Mouse (Mus musculus) MEL (cell line): Measurements from ENCODE around the gene Kdelc1. TPM values are rescaled to one million over a fixed set of nuclear protein-coding genes. Genes with fewer than 3 reads are reported as not detected.
A peak's percentile ranks its signal among the peaks of the same experiment; 100 is the strongest.

Source experiments
- DNase-seq: peaks from one replicate; pipeline ENCODE4 v3.0.0; 2011; ENCODE audit warnings: low read depth, low spot score
- H3K27ac ChIP-seq: 2 replicates; pipeline ENCODE4 v1.5.1; 2012; ENCODE audit warnings: low read depth, mild to moderate bottlenecking, control low read depth, low read length, moderate library complexity; ENCODE audit not compliant: control insufficient read depth
- H3K27me3 ChIP-seq, 2 experiments: fragments of 150-350 bp in 1 of 2; sonication (generic) in 1 of 2; 2 replicates each; pipeline ENCODE4 v1.6.1; 2012; ENCODE audit warnings: low read length in 2 of 2, mild to moderate bottlenecking in 2 of 2, improper control_type of control experiment in 1 of 2, moderate library complexity in 1 of 2; ENCODE audit not compliant: insufficient read depth in 2 of 2, control insufficient read depth in 1 of 2
- H3K36me3 ChIP-seq, 2 experiments: 2 replicates each; pipeline ENCODE4 v1.6.1; 2012 to 2014; ENCODE audit warnings: low read length in 2 of 2, improper control_type of control experiment in 1 of 2, inconsistent platforms in 1 of 2, mild to moderate bottlenecking in 1 of 2; ENCODE audit not compliant: insufficient read depth in 2 of 2, control insufficient read depth in 1 of 2
- H3K4me1 ChIP-seq, 2 experiments: fragments of 150-350 bp in 1 of 2; sonication (generic) in 1 of 2; 2 replicates each; pipeline ENCODE4 v1.6.1; 2012; ENCODE audit warnings: low read length in 2 of 2, improper control_type of control experiment in 1 of 2, mild to moderate bottlenecking in 1 of 2; ENCODE audit not compliant: insufficient read depth in 2 of 2, control insufficient read depth in 1 of 2
- H3K4me3 ChIP-seq, 2 experiments: fragments of 150-350 bp in 1 of 2; sonication (generic) in 1 of 2; 2 replicates each; pipeline ENCODE4 v1.5.1; 2012; ENCODE audit warnings: low read depth in 2 of 2, low read length in 2 of 2, mild to moderate bottlenecking in 2 of 2, moderate library complexity in 2 of 2, control low read depth in 1 of 2, improper control_type of control experiment in 1 of 2; ENCODE audit not compliant: control insufficient read depth in 1 of 2, insufficient read depth in 1 of 2
- H3K79me2 ChIP-seq: 2 replicates; pipeline ENCODE4 v1.6.1; 2012; ENCODE audit warnings: mild to moderate bottlenecking, low read length, moderate library complexity; ENCODE audit not compliant: control insufficient read depth, poor library complexity, insufficient read depth
- H3K9ac ChIP-seq: 2 replicates; pipeline ENCODE4 v1.6.1; 2012; ENCODE audit warnings: low read depth, mild to moderate bottlenecking, control low read depth, low read length, moderate library complexity; ENCODE audit not compliant: control insufficient read depth, poor library complexity, severe bottlenecking
- H3K9me3 ChIP-seq: fragments of 150-350 bp; sonication (generic); replicated peaks from 2 replicates; pipeline ENCODE4 v1.6.1; 2012; ENCODE audit warnings: mild to moderate bottlenecking, low read length, improper control_type of control experiment, moderate library complexity; ENCODE audit not compliant: insufficient read depth
- BHLHE40 ChIP-seq: IDR thresholded peaks from 2 replicates; pipeline ENCODE4 v1.6.1; 2012; ENCODE audit warnings: low read depth, mild to moderate bottlenecking, inconsistent platforms, low read length, improper control_type of control experiment, borderline replicate concordance
- CHD1 ChIP-seq: IDR thresholded peaks from 2 replicates; pipeline ENCODE4 v1.6.1; 2012; ENCODE audit warnings: low read depth, mild to moderate bottlenecking, inconsistent platforms, low read length, improper control_type of control experiment
- CHD2 ChIP-seq: IDR thresholded peaks from 2 replicates; pipeline ENCODE4 v1.6.1; 2011; ENCODE audit warnings: low read length, improper control_type of control experiment
- CTCF ChIP-seq, 3 experiments: IDR thresholded peaks in 2 of 3; conservative IDR thresholded peaks in 1 of 3; 2 replicates each; pipeline ENCODE4 v1.5.1; 2011 to 2012; ENCODE audit warnings: low read length in 3 of 3, low read depth in 2 of 3, mild to moderate bottlenecking in 2 of 3, improper control_type of control experiment in 1 of 3, inconsistent platforms in 1 of 3, mixed read lengths in 1 of 3, moderate library complexity in 1 of 3; ENCODE audit not compliant: control insufficient read depth in 1 of 3, insufficient read depth in 1 of 3, poor library complexity in 1 of 3, severe bottlenecking in 1 of 3
- E2F4 ChIP-seq: IDR thresholded peaks from 2 replicates; pipeline ENCODE4 v1.6.1; 2011; ENCODE audit warnings: low read depth, low read length, improper control_type of control experiment, borderline replicate concordance
- ELF1 ChIP-seq: IDR thresholded peaks from 2 replicates; pipeline ENCODE4 v1.6.1; 2014; ENCODE audit warnings: low read depth, mild to moderate bottlenecking, inconsistent platforms, low read length, improper control_type of control experiment, moderate library complexity
- EP300 ChIP-seq, 2 experiments: IDR thresholded peaks; 2 replicates each; pipeline ENCODE4 v1.6.1; 2011; ENCODE audit warnings: improper control_type of control experiment in 2 of 2, low read length in 2 of 2, low read depth in 1 of 2, mild to moderate bottlenecking in 1 of 2
- GABPA ChIP-seq: IDR thresholded peaks from 2 replicates; pipeline ENCODE4 v1.6.1; 2012; ENCODE audit warnings: low read depth, mild to moderate bottlenecking, inconsistent platforms, low read length, improper control_type of control experiment, moderate library complexity
- GATA1 ChIP-seq: IDR thresholded peaks from 2 replicates; pipeline ENCODE4 v1.6.1; 2011; ENCODE audit warnings: low read depth, low read length, improper control_type of control experiment
- HCFC1 ChIP-seq: IDR thresholded peaks from 2 replicates; pipeline ENCODE4 v1.6.1; 2012; ENCODE audit warnings: low read depth, mild to moderate bottlenecking, inconsistent platforms, low read length, improper control_type of control experiment, moderate library complexity
- JUND ChIP-seq: IDR thresholded peaks from 2 replicates; pipeline ENCODE4 v1.6.1; 2011; ENCODE audit warnings: low read depth, mild to moderate bottlenecking, improper control_type of control experiment, low read length
- KAT2A ChIP-seq: conservative IDR thresholded peaks from 2 replicates; pipeline ENCODE4 v1.6.1; 2012; ENCODE audit warnings: low read depth, low read length, improper control_type of control experiment, inconsistent platforms
- MAFK ChIP-seq: IDR thresholded peaks from 2 replicates; pipeline ENCODE4 v1.6.1; 2011; ENCODE audit warnings: low read depth, mild to moderate bottlenecking, low read length, improper control_type of control experiment, borderline replicate concordance
- MAX ChIP-seq: IDR thresholded peaks from 2 replicates; pipeline ENCODE4 v1.6.1; 2011; ENCODE audit warnings: low read length, improper control_type of control experiment
- MAZ ChIP-seq: IDR thresholded peaks from 2 replicates; pipeline ENCODE4 v1.6.1; 2012; ENCODE audit warnings: low read depth, mild to moderate bottlenecking, inconsistent platforms, low read length, improper control_type of control experiment
- MEF2A ChIP-seq: IDR thresholded peaks from 2 replicates; pipeline ENCODE4 v1.6.1; 2014; ENCODE audit warnings: low read depth, mild to moderate bottlenecking, inconsistent platforms, low read length, improper control_type of control experiment; ENCODE audit not compliant: poor library complexity, insufficient replicate concordance, severe bottlenecking; ENCODE audit errors: extremely low read depth
- MXI1 ChIP-seq: IDR thresholded peaks from 2 replicates; pipeline ENCODE4 v1.6.1; 2011; ENCODE audit warnings: mild to moderate bottlenecking, low read depth, low read length, improper control_type of control experiment
- MYB ChIP-seq: IDR thresholded peaks from 2 replicates; pipeline ENCODE4 v1.6.1; 2011; ENCODE audit warnings: mild to moderate bottlenecking, low read depth, low read length, improper control_type of control experiment
- MYC ChIP-seq: IDR thresholded peaks from 2 replicates; pipeline ENCODE4 v1.6.1; 2011; ENCODE audit warnings: low read depth, mild to moderate bottlenecking, low read length, improper control_type of control experiment, moderate library complexity
- NELFE ChIP-seq: IDR thresholded peaks from 2 replicates; pipeline ENCODE4 v1.6.1; 2011; ENCODE audit warnings: low read depth, low read length, improper control_type of control experiment
- NRF1 ChIP-seq: IDR thresholded peaks from 2 replicates; pipeline ENCODE4 v1.6.1; 2014; ENCODE audit warnings: low read depth, mild to moderate bottlenecking, inconsistent platforms, low read length, improper control_type of control experiment, moderate library complexity; ENCODE audit not compliant: poor library complexity, insufficient read depth, severe bottlenecking
- POLR2A ChIP-seq, 2 experiments: IDR thresholded peaks; 2 replicates each; pipeline ENCODE4 v1.6.1; 2011 to 2012; ENCODE audit warnings: low read length in 2 of 2, mild to moderate bottlenecking in 2 of 2, control low read depth in 1 of 2, improper control_type of control experiment in 1 of 2, low read depth in 1 of 2, moderate library complexity in 1 of 2; ENCODE audit not compliant: control insufficient read depth in 1 of 2, insufficient read depth in 1 of 2, poor library complexity in 1 of 2
- POLR2AphosphoS2 ChIP-seq: IDR thresholded peaks from 2 replicates; pipeline ENCODE4 v1.6.1; 2011; ENCODE audit warnings: low read length, improper control_type of control experiment
- POLR2AphosphoS5 ChIP-seq: IDR thresholded peaks from 2 replicates; pipeline ENCODE4 v1.6.1; 2012; ENCODE audit warnings: low read depth, borderline replicate concordance, mild to moderate bottlenecking, inconsistent platforms, low read length, moderate library complexity, mixed read lengths
- RAD21 ChIP-seq: IDR thresholded peaks from 2 replicates; pipeline ENCODE4 v1.6.1; 2011; ENCODE audit warnings: mild to moderate bottlenecking, low read depth, low read length, improper control_type of control experiment
- RCOR1 ChIP-seq: IDR thresholded peaks from 2 replicates; pipeline ENCODE4 v1.6.1; 2012; ENCODE audit warnings: low read depth, mild to moderate bottlenecking, inconsistent platforms, low read length, improper control_type of control experiment
- SIN3A ChIP-seq: IDR thresholded peaks from 2 replicates; pipeline ENCODE4 v1.6.1; 2012; ENCODE audit warnings: low read length, improper control_type of control experiment, inconsistent platforms
- SMC3 ChIP-seq: IDR thresholded peaks from 2 replicates; pipeline ENCODE4 v1.6.1; 2011; ENCODE audit warnings: low read depth, low read length, improper control_type of control experiment
- TAL1 ChIP-seq: IDR thresholded peaks from 2 replicates; pipeline ENCODE4 v1.6.1; 2012; ENCODE audit warnings: mild to moderate bottlenecking, inconsistent platforms, low read length, moderate library complexity, mixed read lengths
- TBP ChIP-seq: IDR thresholded peaks from 2 replicates; pipeline ENCODE4 v1.8.0; 2011; ENCODE audit warnings: low read depth, low read length, improper control_type of control experiment
- TCF12 ChIP-seq: IDR thresholded peaks from 2 replicates; pipeline ENCODE4 v1.6.1; 2014; ENCODE audit warnings: low read depth, mild to moderate bottlenecking, inconsistent platforms, low read length, improper control_type of control experiment, moderate library complexity
- UBTF ChIP-seq: IDR thresholded peaks from 2 replicates; pipeline ENCODE4 v1.6.1; 2012; ENCODE audit warnings: low read depth, mild to moderate bottlenecking, inconsistent platforms, low read length, improper control_type of control experiment, moderate library complexity, borderline replicate concordance; ENCODE audit not compliant: insufficient read depth
- USF1 ChIP-seq: IDR thresholded peaks from 2 replicates; pipeline ENCODE4 v1.6.1; 2014; ENCODE audit warnings: low read depth, mild to moderate bottlenecking, inconsistent platforms, low read length, improper control_type of control experiment, moderate library complexity
- USF2 ChIP-seq, 2 experiments: IDR thresholded peaks; 2 replicates each; pipeline ENCODE4 v1.6.1; 2011 to 2012; ENCODE audit warnings: improper control_type of control experiment in 2 of 2, low read length in 2 of 2, borderline replicate concordance in 1 of 2, inconsistent platforms in 1 of 2, low read depth in 1 of 2, mild to moderate bottlenecking in 1 of 2; ENCODE audit not compliant: insufficient read depth in 1 of 2
- ZC3H11A ChIP-seq: IDR thresholded peaks from 2 replicates; pipeline ENCODE4 v1.6.1; 2012; ENCODE audit warnings: low read depth, mild to moderate bottlenecking, inconsistent platforms, low read length, improper control_type of control experiment
- ZKSCAN1 ChIP-seq: IDR thresholded peaks from 2 replicates; pipeline ENCODE4 v1.6.1; 2012; ENCODE audit warnings: low read depth, mild to moderate bottlenecking, inconsistent platforms, low read length, improper control_type of control experiment, moderate library complexity
- ZMIZ1 ChIP-seq: IDR thresholded peaks from 2 replicates; pipeline ENCODE4 v1.6.1; 2012; ENCODE audit warnings: low read depth, mild to moderate bottlenecking, inconsistent platforms, low read length, improper control_type of control experiment, moderate library complexity
- ZNF384 ChIP-seq: IDR thresholded peaks from 2 replicates; pipeline ENCODE4 v1.6.1; 2012; ENCODE audit warnings: low read depth, mild to moderate bottlenecking, inconsistent platforms, low read length, improper control_type of control experiment
- polyA plus RNA-seq, 2 experiments: library from polyadenylated mRNA; stranded (reverse) in 1 of 2; unstranded in 1 of 2; fragments of >175 nt in 1 of 2; fragments of >200 nt in 1 of 2; gene quantifications; 2 replicates each; pipeline versions ENCODE4 v1.2.1 to v1.2.4; 2012; ENCODE audit warnings: low replicate concordance in 2 of 2, low read depth in 1 of 2; ENCODE audit not compliant: insufficient read length in 2 of 2, insufficient read depth in 1 of 2, missing spikeins in 1 of 2
- total RNA-seq: library from RNA; depleted of rRNA; stranded (reverse); fragments of 300-350 nt; gene quantifications from 2 replicates; pipeline ENCODE4 v1.2.3, GENCODE M21; 2012

The Kdelc1 gene
- total and polyA plus RNA-seq, 3 experiments: 17.6 to 28.7 TPM; not detected in 1

- Histone ChIP-seq H3K4me3 (no peak overlapping the region), H3K4me1 (peaks cover 3 to 13% of the 10 kb centered on the region in 2 experiments), H3K9me3 (no peaks in the 10 kb centered on the region), H3K9ac (no peak overlapping the region), H3K79me2 (no peaks in the 10 kb centered on the region), H3K27me3 (no peaks in the 10 kb centered on the region), H3K27ac (no peak overlapping the region; the same call in 1 of the 2 replicates), H3K36me3 (peaks cover 0 to 23% of the 10 kb centered on the region in 2 experiments; a peak in 3 of 4 replicates)
- peak; percentile 77 for DNase-seq
- TF ChIP-seq USF2 (IDR thresholded peaks at IDR 0.05; ENCODE audit: borderline replicate concordance in 1 of 2, insufficient read depth in 1 of 2, low read depth in 1 of 2, low read length in 2 of 2): no peak
- TF ChIP-seq CTCF (IDR thresholded peaks at IDR 0.05 in 2 of 3, conservative IDR thresholded peaks at IDR 0.05 in 1 of 3; ENCODE audit: control insufficient read depth in 1 of 3, insufficient read depth in 1 of 3, low read depth in 2 of 3, low read length in 3 of 3, poor library complexity in 1 of 3, severe bottlenecking in 1 of 3): no peak
- TF ChIP-seq GABPA: no peak
- TF ChIP-seq JUND: no peak
- no peak for TF ChIP-seq NRF1
- TF ChIP-seq ELF1: no peak
- TF ChIP-seq MYC: 0 out of 2 replicates have a peak, but pooled peaks have one; percentile 40
- TF ChIP-seq ZKSCAN1: no peak
- peak; percentile 92 to 95 for TF ChIP-seq EP300 (IDR thresholded peaks at IDR 0.05; ENCODE audit: low read depth in 1 of 2, low read length in 2 of 2)
- TF ChIP-seq TCF12: peak; percentile 93
- TF ChIP-seq UBTF: no peak
- TF ChIP-seq BHLHE40: 0 out of 2 replicates have a peak, but pooled peaks have one; percentile 4
- TF ChIP-seq MEF2A: no peak
- no peak; the same call in 1 of the 2 replicates for TF ChIP-seq HCFC1
- TF ChIP-seq ZC3H11A: no peak
- TF ChIP-seq SIN3A: peak; percentile 78
- TF ChIP-seq POLR2AphosphoS5: no peak
- no peak for TF ChIP-seq CHD2
- TF ChIP-seq E2F4: no peak
- TF ChIP-seq GATA1: peak; percentile 95
- TF ChIP-seq MAZ: no peak
- TF ChIP-seq ZMIZ1: no peak
- TF ChIP-seq ZNF384: no peak
- TF ChIP-seq POLR2AphosphoS2: no peak
- no peak for TF ChIP-seq KAT2A
- TF ChIP-seq RAD21: no peak
- TF ChIP-seq SMC3: no peak
- TF ChIP-seq USF1: no peak
- TF ChIP-seq RCOR1: peak; percentile 83
- TF ChIP-seq MXI1: 0 out of 2 replicates have a peak, but pooled peaks have one; percentile 50
- no peak for TF ChIP-seq MAX
- TF ChIP-seq MAFK: no peak
- peak; percentile 85 for TF ChIP-seq TAL1
- TF ChIP-seq NELFE: no peak
- TF ChIP-seq TBP: no peak
- TF ChIP-seq MYB: peak; percentile 66; the same call in 1 of the 2 replicates
- no peak for TF ChIP-seq CHD1
- no peak for TF ChIP-seq POLR2A (IDR thresholded peaks at IDR 0.05; ENCODE audit: control insufficient read depth in 1 of 2, insufficient read depth in 1 of 2, low read depth in 1 of 2, low read length in 2 of 2, poor library complexity in 1 of 2)
Measured at GRCm38 (mm10) chr1:44140232-44140631, 21.6 kb upstream of the Kdelc1 start.
